Mouse (Mus musculus): ENCODE results near the gene Ssna1. TPM values are rescaled to one million over a fixed set of nuclear protein-coding genes. Genes with fewer than 3 reads are reported as not detected.

The Ssna1 gene
- polyA plus RNA-seq, 2 experiments: 76.0 to 145 TPM

- no peak within 1 kb of the TSS for H3K4me2 ChIP-seq (ENCODE audit: low read depth)
- H3K9ac ChIP-seq (replicated peaks): no peak within 1 kb of the TSS
- no peak for TF ChIP-seq EP300 (IDR thresholded peaks at IDR 0.05; ENCODE audit: low read depth)
- no peak for TF ChIP-seq CTCF (IDR thresholded peaks at IDR 0.05; ENCODE audit: low read depth)
- H3K27ac ChIP-seq: no peak within 1 kb of the TSS
- no peaks in the 10 kb centered on the region for H3K9me3 ChIP-seq (ENCODE audit: control insufficient read depth, low read length)
- ATAC-seq (ENCODE audit: insufficient read depth) (no peak), DNase-seq (ENCODE audit: low read depth in 3 of 3, low spot score in 3 of 3) (no peak)
- peaks cover 0 to 7% of the 10 kb centered on the region in 2 experiments; a peak in 1 of 4 replicates for H3K4me1 ChIP-seq (replicated peaks; ENCODE audit: control insufficient read depth in 2 of 2, insufficient read depth in 2 of 2, low read length in 1 of 2)
- no peak within 1 kb of the TSS for H3K4me3 ChIP-seq (ENCODE audit: insufficient read depth in 1 of 2, low read depth in 2 of 2, low read length in 2 of 2)
- H3K36me3 ChIP-seq (replicated peaks; ENCODE audit: control insufficient read depth, insufficient read depth, low read depth): peaks cover 4% of the 10 kb centered on the region
- peaks cover 47% of the 10 kb centered on the region for H3K27me3 ChIP-seq (ENCODE audit: control insufficient read depth, insufficient read depth, low read length)
- WGBS (ENCODE audit: insufficient replicate concordance): 8% methylated on average over 11 of the region's 11 CpGs
These were observed 17.4 kb upstream of the Ssna1 start, which contains the start of gene Lrrc26 for GRCm38 (mm10) chr2:25289651-25290050. Lrrc26 (plus strand) TSS chr2:25289915.

- DNase-seq (ENCODE audit: low read depth in 3 of 3, low spot score in 3 of 3): no peak
- H3K4me2 ChIP-seq (ENCODE audit: low read depth): no peak overlapping the region
- no peak overlapping the region for H3K27ac ChIP-seq
- H3K27me3 ChIP-seq (ENCODE audit: control insufficient read depth, insufficient read depth, low read length): peaks cover 47% of the 10 kb centered on the region
- TF ChIP-seq EP300 (IDR thresholded peaks at IDR 0.05; ENCODE audit: low read depth) (no peak), CTCF (IDR thresholded peaks at IDR 0.05; ENCODE audit: low read depth) (no peak)
- H3K36me3 ChIP-seq (replicated peaks; ENCODE audit: control insufficient read depth, insufficient read depth, low read depth): peaks cover 4% of the 10 kb centered on the region
- no peak overlapping the region for H3K4me3 ChIP-seq (ENCODE audit: insufficient read depth in 1 of 2, low read depth in 2 of 2, low read length in 2 of 2)
- H3K9me3 ChIP-seq (ENCODE audit: control insufficient read depth, low read length): no peaks in the 10 kb centered on the region
- peaks cover 0 to 7% of the 10 kb centered on the region in 2 experiments; a peak in 1 of 4 replicates for H3K4me1 ChIP-seq (replicated peaks; ENCODE audit: control insufficient read depth in 2 of 2, insufficient read depth in 2 of 2, low read length in 1 of 2)
- 65% methylated on average over 7 of the region's 7 CpGs for WGBS (ENCODE audit: insufficient replicate concordance)
- no peak overlapping the region for H3K9ac ChIP-seq (replicated peaks)
- no peak for ATAC-seq (ENCODE audit: insufficient read depth)
These were observed 16.6 kb upstream of the Ssna1 start for GRCm38 (mm10) chr2:25288734-25289345.

DNA sequence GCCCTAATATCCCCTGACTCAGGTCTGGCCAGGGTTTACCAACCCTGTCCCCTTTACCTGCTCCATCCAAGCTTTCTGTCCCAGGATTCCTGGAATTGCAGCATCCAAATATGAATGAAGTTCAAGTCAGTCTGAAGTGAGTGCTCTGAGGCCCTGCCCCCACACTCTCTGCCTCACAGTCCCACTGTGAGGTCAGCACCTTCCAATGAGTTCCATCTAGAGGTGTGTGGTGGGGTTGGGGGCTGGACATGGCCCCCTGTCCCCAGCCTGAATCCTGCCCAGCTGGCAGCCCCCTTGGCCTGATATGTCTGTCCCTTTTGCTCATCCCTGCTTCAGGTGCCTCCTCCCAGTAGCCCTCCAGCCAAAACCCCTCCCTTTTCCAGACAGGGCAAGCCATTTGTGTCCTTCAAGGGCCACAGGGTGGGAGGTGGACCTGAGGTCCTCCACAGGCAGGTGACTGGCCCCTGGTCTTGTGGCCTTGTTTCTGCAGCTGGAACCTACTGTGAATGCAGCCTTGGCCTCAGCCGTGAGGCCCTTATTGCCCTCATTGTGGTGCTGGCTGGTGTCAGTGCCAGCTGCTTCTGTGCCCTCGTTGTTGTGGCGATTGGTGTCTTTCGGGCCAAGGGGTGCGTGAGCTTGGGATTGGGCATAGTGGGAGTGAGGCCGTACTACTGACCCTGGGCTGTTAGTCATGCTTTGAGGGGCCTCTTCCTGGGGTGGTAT lies 15.8 kb upstream of the Ssna1 start, which contains the start of gene Tmem210:
Gene Tmem210 (plus strand): TSS at position 219 of the 723 bp plus-strand sequence.
- Histone ChIP-seq H3K36me3 (replicated peaks; ENCODE audit: control insufficient read depth, insufficient read depth, low read depth) (peaks cover 4% of the 10 kb centered on the region), H3K9me3 (ENCODE audit: control insufficient read depth, low read length) (no peaks in the 10 kb centered on the region), H3K27me3 (ENCODE audit: control insufficient read depth, insufficient read depth, low read length) (peaks cover 47% of the 10 kb centered on the region), H3K27ac (no peak within 1 kb of the TSS), H3K4me3 (ENCODE audit: insufficient read depth in 1 of 2, low read depth in 2 of 2, low read length in 2 of 2) (no peak within 1 kb of the TSS), H3K9ac (replicated peaks) (no peak within 1 kb of the TSS), H3K4me1 (replicated peaks; ENCODE audit: control insufficient read depth in 2 of 2, insufficient read depth in 2 of 2, low read length in 1 of 2) (peaks cover 0 to 7% of the 10 kb centered on the region in 2 experiments; a peak in 1 of 4 replicates), H3K4me2 (ENCODE audit: low read depth) (no peak within 1 kb of the TSS)
- 73% methylated on average over 6 of the region's 6 CpGs for WGBS (ENCODE audit: insufficient replicate concordance)
- DNase-seq (ENCODE audit: low read depth in 3 of 3, low spot score in 3 of 3) (no peak), ATAC-seq (ENCODE audit: insufficient read depth) (no peak)
- TF ChIP-seq CTCF (IDR thresholded peaks at IDR 0.05; ENCODE audit: low read depth): no peak
- no peak for TF ChIP-seq EP300 (IDR thresholded peaks at IDR 0.05; ENCODE audit: low read depth)

DNA sequence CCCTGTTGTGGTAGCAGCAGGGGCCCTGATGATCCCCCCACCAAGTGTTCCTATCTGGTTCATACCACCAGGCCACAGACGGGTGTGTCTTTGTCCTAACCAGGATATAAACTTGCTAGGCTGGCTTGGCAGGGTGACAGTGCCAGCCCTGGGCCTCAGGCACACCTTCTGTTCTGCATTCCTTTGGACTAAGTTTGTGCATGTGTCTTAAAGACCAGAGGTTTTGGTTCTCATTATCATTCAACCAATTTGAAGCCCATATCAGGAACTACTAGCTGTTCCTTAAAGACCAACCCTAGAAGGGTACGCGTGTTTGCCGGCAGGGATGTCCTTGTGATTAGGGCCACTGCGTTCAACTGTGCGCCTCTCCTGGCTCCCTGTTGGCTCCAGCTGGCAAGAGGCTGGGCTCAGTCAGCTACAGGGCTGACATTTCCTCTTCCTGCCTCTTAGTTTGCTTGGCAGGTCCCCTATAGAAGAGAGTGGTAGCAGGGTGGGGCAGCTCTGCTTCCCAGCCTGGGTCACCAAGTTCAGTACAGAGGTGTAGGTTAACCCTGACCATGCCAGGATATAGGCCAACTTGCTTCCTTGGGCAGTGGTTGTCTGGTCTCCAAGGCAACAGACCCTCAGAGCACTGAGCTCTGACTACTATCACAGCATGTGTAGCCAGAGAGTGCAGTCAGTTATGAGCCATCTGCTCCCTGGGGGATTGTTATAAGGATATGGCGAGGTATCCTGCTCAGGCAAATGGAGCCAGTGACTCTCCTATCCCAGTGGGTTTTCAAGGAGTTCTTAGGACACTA lies 14.8 kb upstream of the Ssna1 start:
- H3K36me3 ChIP-seq (replicated peaks; ENCODE audit: control insufficient read depth, insufficient read depth, low read depth): peaks cover 5% of the 10 kb centered on the region
- no peak overlapping the region for H3K9ac ChIP-seq (replicated peaks)
- H3K27ac ChIP-seq: no peak overlapping the region
- ATAC-seq (ENCODE audit: insufficient read depth): peak; percentile 64; the same call in 1 of the 2 replicates
- peaks cover 0 to 7% of the 10 kb centered on the region in 2 experiments; a peak in 1 of 4 replicates for H3K4me1 ChIP-seq (replicated peaks; ENCODE audit: control insufficient read depth in 2 of 2, insufficient read depth in 2 of 2, low read length in 1 of 2)
- no peaks in the 10 kb centered on the region for H3K9me3 ChIP-seq (ENCODE audit: control insufficient read depth, low read length)
- no peak overlapping the region for H3K4me2 ChIP-seq (ENCODE audit: low read depth)
- WGBS (ENCODE audit: insufficient replicate concordance): 24% methylated on average over 7 of the region's 7 CpGs
- no peak for DNase-seq (ENCODE audit: low read depth in 3 of 3, low spot score in 3 of 3)
- no peak overlapping the region for H3K4me3 ChIP-seq (ENCODE audit: insufficient read depth in 1 of 2, low read depth in 2 of 2, low read length in 2 of 2)
- peaks cover 38% of the 10 kb centered on the region for H3K27me3 ChIP-seq (ENCODE audit: control insufficient read depth, insufficient read depth, low read length)
- TF ChIP-seq CTCF (IDR thresholded peaks at IDR 0.05; ENCODE audit: low read depth): no peak
- TF ChIP-seq EP300 (IDR thresholded peaks at IDR 0.05; ENCODE audit: low read depth): no peak

Data from liver, embryonic 14.5 days (tissue).